Mouse (Mus musculus): Measurements from ENCODE around the gene Npm1. TPM values are rescaled to one million over a fixed set of nuclear protein-coding genes. Genes with fewer than 3 reads are reported as not detected.

Npm1 gene
- total RNA-seq, 2 experiments from 2014 or later = 146 to 152 TPM

DNA sequence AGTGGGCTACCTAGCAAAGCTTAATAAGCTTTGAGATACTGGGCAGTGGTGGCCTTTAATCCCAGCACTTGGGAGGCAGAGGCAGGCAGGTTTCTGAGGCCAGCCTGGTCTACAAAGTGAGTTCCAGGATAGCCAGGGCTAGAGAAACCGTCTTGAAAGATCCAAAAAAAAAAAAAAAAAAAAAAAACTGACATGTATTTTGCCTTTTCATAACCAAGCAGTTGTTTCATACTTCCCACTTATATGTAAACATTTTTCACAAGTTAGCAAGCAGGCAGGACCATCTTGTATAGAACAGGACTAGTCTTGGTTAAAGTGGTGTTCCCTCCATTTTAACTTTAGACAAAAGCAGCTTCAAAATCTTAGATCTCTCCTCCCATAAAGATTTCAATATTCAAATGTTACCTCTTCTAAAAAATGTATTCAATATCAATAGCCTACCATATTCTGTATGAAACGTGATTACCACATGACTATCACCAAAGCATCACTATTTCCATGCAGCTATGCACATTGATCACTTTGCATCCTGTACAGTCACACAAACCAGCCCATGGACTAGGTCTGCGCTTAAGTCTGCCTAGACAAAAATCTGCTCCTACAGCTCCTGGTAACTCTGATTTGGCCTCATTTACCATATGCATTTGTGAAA, 11.8 kb downstream of the Npm1 start:
- Histone ChIP-seq H3K4me3 (no peak overlapping the region), H3K27ac (no peak overlapping the region)
- intact Hi-C loops (cut with DNase I) = loop anchor here (10.0 kb wide), 1 partner anchor 526 kb away; no protein-coding TSS in a partner anchor
- DNase-seq (ENCODE audit: extremely low spot score in 1 of 2, low spot score in 2 of 2) = no peak
- no peak for TF ChIP-seq CTCF (IDR thresholded peaks at IDR 0.05)

DNA sequence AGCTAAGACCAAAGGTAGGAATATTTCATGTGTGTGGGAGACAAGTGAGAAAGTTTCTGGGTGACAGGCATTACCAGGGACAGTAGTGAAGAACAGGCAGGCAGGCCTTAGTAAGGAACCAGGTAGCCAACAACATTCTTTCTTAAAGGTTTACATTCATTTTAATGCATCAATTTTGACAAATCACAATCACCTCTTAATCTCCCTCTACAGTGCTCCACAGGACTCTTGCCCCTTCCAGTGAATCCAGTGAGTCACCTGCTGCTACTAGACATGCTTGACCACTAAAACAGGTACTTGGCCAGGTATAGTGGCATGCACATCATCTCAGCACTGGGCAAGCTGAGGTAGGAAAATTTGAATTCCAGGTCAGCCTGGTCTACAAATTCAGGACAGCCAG, 12.6 kb downstream of the Npm1 start:
- H3K27ac ChIP-seq = no peak overlapping the region
- intact Hi-C loops (cut with DNase I) = loop anchor here (10.0 kb wide), 1 partner anchor 526 kb away; no protein-coding TSS in a partner anchor
- no peak for TF ChIP-seq CTCF (IDR thresholded peaks at IDR 0.05)
- H3K4me3 ChIP-seq = no peak overlapping the region
- DNase-seq (ENCODE audit: extremely low spot score in 1 of 2, low spot score in 2 of 2) = no peak

DNA sequence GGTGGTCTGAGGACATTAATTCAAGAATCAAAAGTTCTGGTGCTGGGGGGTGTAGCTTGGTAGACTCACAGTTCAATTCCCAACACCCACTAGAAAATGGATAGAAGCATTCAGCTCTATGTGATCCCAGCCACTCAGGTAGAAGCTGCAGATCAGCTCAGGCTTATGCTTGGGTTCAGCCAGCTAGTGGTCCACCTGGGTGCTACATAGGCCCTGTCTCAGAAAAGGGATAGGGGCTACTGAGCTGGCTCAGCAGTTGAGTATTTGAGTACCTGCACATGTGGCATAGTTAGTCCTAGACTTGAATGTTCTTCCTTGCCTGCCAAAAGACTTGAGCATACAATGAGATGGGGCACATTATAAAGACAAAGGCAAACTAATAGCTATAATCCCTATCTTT, 13.6 kb downstream of the Npm1 start:
- intact Hi-C loops (cut with DNase I) = loop anchor here (5.0 kb wide), 5 partner anchors 72 to 697 kb away; no protein-coding TSS in a partner anchor
- no peak overlapping the region for H3K27ac ChIP-seq

GRCm38 (mm10) chr11:33149088-33149436, 13.9 kb downstream of the Npm1 start:
- intact Hi-C loops (cut with DNase I) = loop anchor here (5.0 kb wide), 5 partner anchors 72 to 697 kb away; no protein-coding TSS in a partner anchor
- TF ChIP-seq CTCF (IDR thresholded peaks at IDR 0.05) = no peak
- no peak overlapping the region for H3K4me3 ChIP-seq
- H3K27ac ChIP-seq = no peak overlapping the region
- no peak for DNase-seq (ENCODE audit: extremely low spot score in 1 of 2, low spot score in 2 of 2)

More for the DNA sequence above, 13.6 kb downstream of the Npm1 start:
- no peak overlapping the region for H3K4me3 ChIP-seq
- no peak for DNase-seq (ENCODE audit: extremely low spot score in 1 of 2, low spot score in 2 of 2)
- TF ChIP-seq CTCF (IDR thresholded peaks at IDR 0.05) = no peak

GRCm38 (mm10) chr11:33148338-33149087, 14.5 kb downstream of the Npm1 start:
- peak overlapping the region; percentile 50 for H3K4me3 ChIP-seq
- intact Hi-C loops (cut with DNase I) = loop anchor here (1.0 to 5.0 kb wide), 6 partner anchors 71 to 696 kb away; no protein-coding TSS in a partner anchor
- no peak overlapping the region for H3K27ac ChIP-seq
- TF ChIP-seq CTCF (IDR thresholded peaks at IDR 0.05) = peak; percentile 81
- peak; percentile 63 to 70 for DNase-seq (ENCODE audit: extremely low spot score in 1 of 2, low spot score in 2 of 2)

DNA sequence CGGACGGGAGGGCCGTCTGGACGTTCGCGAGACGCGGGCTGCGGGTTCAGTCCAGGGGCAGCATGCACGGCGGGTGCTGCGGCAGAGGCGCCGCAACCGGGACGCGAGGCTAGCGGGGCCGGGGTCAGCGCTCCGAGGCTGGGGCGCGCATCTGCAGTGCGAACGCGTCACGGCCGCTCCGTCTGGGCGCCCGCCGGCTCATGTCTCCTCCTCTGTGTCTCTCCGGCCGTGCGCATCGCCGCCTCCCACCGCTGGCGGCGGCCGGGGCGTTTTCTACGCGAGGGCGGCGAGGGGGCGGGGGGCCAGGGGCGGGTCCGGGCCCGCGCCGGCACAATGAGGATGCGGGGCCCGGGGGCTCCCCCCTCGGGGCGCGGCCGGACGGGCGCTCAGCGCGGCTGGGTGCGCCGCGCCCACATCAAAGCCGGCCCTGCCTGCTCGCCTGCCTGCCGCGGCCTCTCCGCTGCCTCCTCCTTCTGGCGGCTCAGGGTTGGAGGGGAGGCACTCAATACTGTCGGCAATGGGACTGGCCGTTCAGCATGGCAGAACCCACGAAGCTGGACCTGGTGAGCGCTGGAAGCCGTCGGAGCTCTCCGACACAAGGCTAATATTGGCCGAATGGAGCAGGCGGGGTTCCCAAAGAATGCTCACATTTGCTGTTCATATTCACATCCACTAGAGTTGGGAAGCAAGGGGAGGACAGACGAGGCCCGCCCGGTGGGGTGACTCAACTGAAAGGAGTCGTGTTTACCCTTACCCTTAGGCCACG, 15.3 kb downstream of the Npm1 start:
- peak in 1 of 2 experiments; percentile 25 for DNase-seq (ENCODE audit: extremely low spot score in 1 of 2, low spot score in 2 of 2)
- Histone ChIP-seq H3K27ac (no peak overlapping the region), H3K4me3 (peak overlapping the region; percentile 50)
- intact Hi-C loops (cut with DNase I) = loop anchor here (1.0 to 5.0 kb wide), 7 partner anchors 70 to 695 kb away; no protein-coding TSS in a partner anchor
- no peak for TF ChIP-seq CTCF (IDR thresholded peaks at IDR 0.05)

DNA sequence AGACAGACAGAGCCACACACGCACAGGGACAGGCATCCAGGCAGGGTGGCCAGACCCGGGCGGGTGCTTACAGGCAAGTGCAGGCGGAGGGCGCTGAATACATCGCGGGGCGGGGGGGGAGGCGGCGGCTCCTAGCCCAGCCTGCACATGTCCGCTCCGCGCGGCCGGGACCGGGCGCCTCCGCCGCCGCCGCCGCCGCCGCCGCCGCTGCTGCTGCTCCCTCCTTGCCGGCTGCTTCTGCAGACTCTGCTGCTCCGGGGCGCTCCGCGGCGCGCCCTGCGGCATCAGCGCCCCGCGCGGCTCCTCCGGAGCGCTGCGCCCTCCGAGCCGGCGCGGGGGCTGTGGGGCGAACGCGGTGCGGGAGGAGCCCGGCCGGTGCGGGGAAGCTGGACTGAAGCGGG, 15.8 kb downstream of the Npm1 start, which contains the start of gene Fgf18:
Gene Fgf18 (minus strand): TSS at position 230 of the 401 bp plus-strand sequence.
- TF ChIP-seq CTCF (IDR thresholded peaks at IDR 0.05) = peak; percentile 7
- Histone ChIP-seq H3K27ac (peak within 1 kb of the TSS; percentile 60; the same call in 1 of the 2 replicates), H3K4me3 (peak within 1 kb of the TSS; percentile 50)
- DNase-seq (ENCODE audit: extremely low spot score in 1 of 2, low spot score in 2 of 2) = peak in 1 of 2 experiments; percentile 40
- intact Hi-C loops (cut with DNase I) = loop anchor here (2.0 to 5.0 kb wide), 6 partner anchors 70 to 695 kb away; no protein-coding TSS in a partner anchor

DNA sequence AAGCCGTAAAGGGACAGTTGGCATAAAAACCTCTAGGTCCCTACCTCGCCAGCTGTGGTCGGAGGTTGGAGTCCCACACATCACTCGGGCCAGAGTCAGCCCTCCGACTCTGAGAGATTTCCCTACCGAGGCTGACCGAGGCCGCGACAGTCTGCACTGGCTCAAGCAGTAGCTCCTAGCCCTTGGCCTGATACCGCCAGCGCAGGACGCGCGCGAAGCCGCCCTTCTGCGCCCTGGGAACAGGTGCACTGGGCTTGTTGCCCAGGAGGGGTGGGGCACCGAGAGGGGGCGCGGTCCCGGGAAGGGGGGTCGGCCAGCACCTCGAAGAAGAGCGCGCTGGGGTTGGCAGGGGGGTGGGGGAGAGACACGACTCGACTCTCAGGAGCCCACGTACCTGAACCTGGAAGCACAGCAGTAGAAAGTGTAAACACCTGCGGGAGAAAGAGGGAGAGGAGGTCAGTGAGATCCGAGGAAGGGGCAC, 16.3 kb downstream of the Npm1 start:
- peak overlapping the region; percentile 50 for H3K4me3 ChIP-seq
- DNase-seq (ENCODE audit: extremely low spot score in 1 of 2, low spot score in 2 of 2) = no peak
- peak overlapping the region; percentile 60; the same call in 1 of the 2 replicates for H3K27ac ChIP-seq
- no peak for TF ChIP-seq CTCF (IDR thresholded peaks at IDR 0.05)
- intact Hi-C loops (cut with DNase I) = loop anchor here (2.0 to 5.0 kb wide), 6 partner anchors 69 to 694 kb away; no protein-coding TSS in a partner anchor

DNA sequence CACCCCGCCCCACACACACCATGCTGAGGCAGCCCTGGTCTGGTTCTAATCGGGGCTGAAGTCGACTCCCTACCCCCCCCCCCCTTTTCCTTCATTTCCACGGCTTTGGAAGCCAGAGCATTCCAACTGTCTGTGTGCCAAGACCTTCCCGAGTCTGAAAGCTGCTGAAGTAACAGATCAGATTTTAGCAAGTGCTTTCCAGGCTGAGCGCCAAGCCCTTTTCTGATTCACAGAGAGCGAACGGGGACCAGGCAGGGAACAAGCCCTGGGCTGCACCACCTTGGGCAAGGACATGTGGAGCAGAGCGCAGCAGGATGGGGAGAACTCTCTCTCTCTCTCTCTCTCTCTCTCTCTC, 16.9 kb downstream of the Npm1 start:
- Histone ChIP-seq H3K4me3 (no peak overlapping the region), H3K27ac (no peak overlapping the region)
- DNase-seq (ENCODE audit: extremely low spot score in 1 of 2, low spot score in 2 of 2) = peak; percentile 74 to 79
- TF ChIP-seq CTCF (IDR thresholded peaks at IDR 0.05) = no peak
- intact Hi-C loops (cut with DNase I) = loop anchor here (2.0 to 5.0 kb wide), 6 partner anchors 69 to 694 kb away; no protein-coding TSS in a partner anchor

- Histone ChIP-seq H3K27ac (no peak overlapping the region), H3K4me3 (no peak overlapping the region)
- no peak for TF ChIP-seq CTCF (IDR thresholded peaks at IDR 0.05)
- intact Hi-C loops (cut with DNase I) = loop anchor here (2.0 to 5.0 kb wide), 6 partner anchors 68 to 693 kb away; no protein-coding TSS in a partner anchor
- no peak for DNase-seq (ENCODE audit: extremely low spot score in 1 of 2, low spot score in 2 of 2)
Measured at GRCm38 (mm10) chr11:33145201-33146142, 17.5 kb downstream of the Npm1 start.
